Mouse (Mus musculus): ENCODE measurements at regions not wholly inside any gene's neighbourhood (a gene's known extent, or its start where the extent isn't known, plus 50 kb on each side); places are given as distances from the start of the nearest gene placed in this dataset.

GRCm38 (mm10) chrX:139392777-139393176 lies 59.3 kb downstream of the Trap1a start:
- DNase-seq (ENCODE audit: low spot score), result peak; percentile 67

- peak; percentile 78 for DNase-seq (ENCODE audit: low spot score)
Measured at GRCm38 (mm10) chrX:139416701-139417100, 63.5 kb upstream of the D330045A20Rik start.

GRCm38 (mm10) chrX:139419867-139420266 lies 60.3 kb upstream of the D330045A20Rik start:
- DNase-seq (ENCODE audit: low spot score), result no peak

GRCm38 (mm10) chrX:139424307-139424706 lies 55.9 kb upstream of the D330045A20Rik start:
- no peak for DNase-seq (ENCODE audit: low spot score)
